Mouse (Mus musculus) myocyte (in vitro differentiated cells): Measurements from ENCODE around the gene Fam78a. TPM values are rescaled to one million over a fixed set of nuclear protein-coding genes. Genes with fewer than 3 reads are reported as not detected.

ENCODE experiments used
- H3K27me3 ChIP-seq: one replicate; pipeline ENCODE4 v1.6.1; 2011; ENCODE audit not compliant: control insufficient read depth, insufficient read depth, insufficient read length
- H3K36me3 ChIP-seq: one replicate; pipeline ENCODE4 v1.6.1; 2011; ENCODE audit not compliant: control insufficient read depth, insufficient read depth
- H3K4me2 ChIP-seq: one replicate; pipeline ENCODE4 v1.6.1; 2011; ENCODE audit warnings: low read depth, control low read depth
- H3K4me3 ChIP-seq: one replicate; pipeline ENCODE4 v1.5.1; 2011; ENCODE audit warnings: mild to moderate bottlenecking, control low read depth, moderate library complexity
- H3K79me2 ChIP-seq: one replicate; pipeline ENCODE4 v1.6.1; 2011; ENCODE audit not compliant: control insufficient read depth, insufficient read depth
- H3ac ChIP-seq: one replicate; pipeline ENCODE4 v1.6.1; 2011; ENCODE audit not compliant: control insufficient read depth, insufficient read length
- CEBPB ChIP-seq: IDR thresholded peaks from 2 replicates; pipeline ENCODE4 v1.6.1; 2011; ENCODE audit warnings: mild to moderate bottlenecking, moderate library complexity; ENCODE audit not compliant: poor library complexity, insufficient read depth, severe bottlenecking
- MAX ChIP-seq: IDR thresholded peaks from one replicate; pipeline ENCODE4 v1.6.1; 2011; ENCODE audit warnings: low read depth, mild to moderate bottlenecking, control low read depth
- MYOD1 ChIP-seq, 3 experiments: IDR thresholded peaks; one replicate each; pipeline ENCODE4 v1.6.1; 2011; ENCODE audit warnings: control low read depth in 2 of 3, low read depth in 2 of 3, mild to moderate bottlenecking in 2 of 3, moderate library complexity in 1 of 3; ENCODE audit not compliant: insufficient read length in 2 of 3, control insufficient read depth in 1 of 3
- MYOG ChIP-seq, 3 experiments: IDR thresholded peaks; one replicate each; pipeline ENCODE4 v1.6.1; 2011; ENCODE audit warnings: control low read depth in 2 of 3, low read depth in 2 of 3, mild to moderate bottlenecking in 2 of 3; ENCODE audit not compliant: insufficient read length in 2 of 3, control insufficient read depth in 1 of 3, insufficient read depth in 1 of 3
- POLR2A ChIP-seq: IDR thresholded peaks from one replicate; pipeline ENCODE4 v1.6.1; 2011; ENCODE audit warnings: low read depth, mild to moderate bottlenecking, control low read depth, moderate library complexity; ENCODE audit not compliant: insufficient read length
- POLR2AphosphoS2 ChIP-seq: IDR thresholded peaks from one replicate; pipeline ENCODE4 v1.6.1; 2011; ENCODE audit warnings: low read depth, control low read depth; ENCODE audit not compliant: insufficient read length
- REST ChIP-seq: IDR thresholded peaks from one replicate; pipeline ENCODE4 v1.6.1; 2011; ENCODE audit warnings: mild to moderate bottlenecking, control low read depth, moderate library complexity; ENCODE audit not compliant: insufficient read depth, insufficient read length
- TCF12 ChIP-seq: IDR thresholded peaks from one replicate; pipeline ENCODE4 v1.6.1; 2011; ENCODE audit warnings: mild to moderate bottlenecking, control low read depth; ENCODE audit not compliant: poor library complexity, insufficient read depth, severe bottlenecking
- TCF3 ChIP-seq: IDR thresholded peaks from one replicate; pipeline ENCODE4 v1.6.1; 2011; ENCODE audit warnings: low read depth, control low read depth; ENCODE audit not compliant: insufficient read length
- USF1 ChIP-seq: IDR thresholded peaks from one replicate; pipeline ENCODE4 v1.6.1; 2011; ENCODE audit warnings: low read depth, mild to moderate bottlenecking, control low read depth, moderate library complexity
- polyA plus RNA-seq: library from polyadenylated mRNA; unstranded; fragments of >200 nt; fragmentation: generic; extraction: Trizol; gene quantifications from one replicate; pipeline ENCODE4 v1.2.1, GENCODE M21; 2012; ENCODE audit warnings: missing spikeins

Gene Fam78a
- polyA plus RNA-seq, 1 experiment: 4.7 TPM

GRCm38 (mm10) chr2:32008716-32009115, 75.9 kb downstream of the Fam78a start:
- Histone ChIP-seq H3ac (no peak overlapping the region), H3K4me2 (no peak overlapping the region), H3K36me3 (peaks cover 49% of the 10 kb centered on the region), H3K79me2 (no peaks in the 10 kb centered on the region), H3K4me3 (no peak overlapping the region), H3K27me3 (no peaks in the 10 kb centered on the region)
- TF ChIP-seq REST (no peak), MAX (no peak), CEBPB (no peak), POLR2A (no peak), USF1 (no peak), POLR2AphosphoS2 (no peak), MYOG (IDR thresholded peaks at IDR 0.05; ENCODE audit: control insufficient read depth in 1 of 3, insufficient read depth in 1 of 3, insufficient read length in 2 of 3, low read depth in 2 of 3) (no peak), TCF3 (no peak), TCF12 (no peak)

GRCm38 (mm10) chr2:32008311-32008710, 76.3 kb downstream of the Fam78a start:
- Histone ChIP-seq H3K27me3 (no peaks in the 10 kb centered on the region), H3K4me2 (no peak overlapping the region), H3K79me2 (no peaks in the 10 kb centered on the region), H3ac (no peak overlapping the region), H3K36me3 (peaks cover 52% of the 10 kb centered on the region), H3K4me3 (no peak overlapping the region)
- TF ChIP-seq REST (no peak), POLR2AphosphoS2 (no peak), CEBPB (no peak), MYOG (IDR thresholded peaks at IDR 0.05; ENCODE audit: control insufficient read depth in 1 of 3, insufficient read depth in 1 of 3, insufficient read length in 2 of 3, low read depth in 2 of 3) (no peak), MYOD1 (IDR thresholded peaks at IDR 0.05; ENCODE audit: control insufficient read depth in 1 of 3, insufficient read length in 2 of 3, low read depth in 2 of 3) (no peak), MAX (no peak), USF1 (no peak), TCF12 (no peak)

Other genes with a start within 250 kb of the Fam78a start
- 0.13 TPM for gene Fibcd1, start 238.9 kb downstream of the Fam78a start, polyA plus RNA-seq
- gene Lamc3, start 197.6 kb downstream of the Fam78a start, polyA plus RNA-seq: 0.22 TPM
- 159 TPM for gene Aif1l, start 134.7 kb downstream of the Fam78a start, polyA plus RNA-seq
- gene Nup214, start 110.4 kb downstream of the Fam78a start, polyA plus RNA-seq: 26.3 TPM
- gene Plpp7, start 10.7 kb upstream of the Fam78a start, polyA plus RNA-seq: 60.6 TPM
- 76.2 TPM for gene Prrc2b, start 66.2 kb upstream of the Fam78a start, polyA plus RNA-seq
- gene Pomt1, start 151.7 kb upstream of the Fam78a start, polyA plus RNA-seq: 14.7 TPM
- gene Uck1, start 175.3 kb upstream of the Fam78a start, polyA plus RNA-seq: 32.1 TPM
- 60.7 TPM for gene Golga2, start 202.5 kb upstream of the Fam78a start, polyA plus RNA-seq
- gene Swi5, start 203.2 kb upstream of the Fam78a start, polyA plus RNA-seq: 253 TPM